ENCODE assay signal across 9 mouse cellular contexts in genomic region chr16:41745037-41745436, GRCm38 (mm10).
DNase-seq lines count a peak whose midpoint lies in the region; ATAC-seq and TF ChIP-seq lines count a peak whose summit lies in the region.
"Had no signal": no experiment of that assay in that cellular context is flagged by ENCODE, and none has a peak within 500 bp of the region (broad histone marks: within the 10 kb centered on the region; RNA-seq: fewer than 3 reads in every experiment).

No protein-coding gene starts in this region.

- H3K4me3 ChIP-seq in forebrain, embryonic 14.5 days (ENCODE audit: low read depth, low read length), result no peak overlapping the region
- no peak overlapping the region for H3K4me3 ChIP-seq in forebrain, embryonic 11.5 days (ENCODE audit: low read depth, low read length)
- H3K4me3 ChIP-seq in heart, adult 2 months, result no peak overlapping the region
- H3K4me3 ChIP-seq in neural tube, embryonic 13.5 days, result no peak overlapping the region
- H3K4me3 ChIP-seq: megakaryocyte, embryonic 14.5 days had no signal

- no peak for TF ChIP-seq POLR2A in heart, adult 2 months (IDR thresholded peaks at IDR 0.05; ENCODE audit: insufficient read depth, low read depth, low read length)

- TF ChIP-seq EP300 in heart, adult 2 months (IDR thresholded peaks at IDR 0.05; ENCODE audit: insufficient read depth, low read depth, low read length), result peak; percentile 60; the same call in 1 of the 2 replicates

- ATAC-seq in forebrain, embryonic 14.5 days, result peak; percentile 77
- ATAC-seq in forebrain, embryonic 11.5 days (replicated peaks; ENCODE audit: low FRiP score), result no peak
- peak; percentile 56; the same call in 1 of the 2 replicates for ATAC-seq in neural tube, embryonic 13.5 days (ENCODE audit: low read depth)

- H3K36me3 ChIP-seq in forebrain, embryonic 14.5 days (ENCODE audit: control insufficient read depth, insufficient read depth, low read length), result no peaks in the 10 kb centered on the region
- H3K36me3 ChIP-seq in forebrain, embryonic 11.5 days (ENCODE audit: control insufficient read depth, insufficient read depth, low read length), result no peaks in the 10 kb centered on the region
- H3K36me3 ChIP-seq in heart, adult 2 months (ENCODE audit: control insufficient read depth, insufficient read depth, low read length), result no peaks in the 10 kb centered on the region
- no peaks in the 10 kb centered on the region for H3K36me3 ChIP-seq in neural tube, embryonic 13.5 days

- WGBS in forebrain, embryonic 14.5 days, result 45% methylated on average over 4 of the region's 4 CpGs
- WGBS in forebrain, embryonic 11.5 days, result 92% methylated on average over 4 of the region's 4 CpGs
- WGBS in heart, adult 2 months, result 21% methylated on average over 4 of the region's 4 CpGs
- 53% methylated on average over 4 of the region's 4 CpGs for WGBS in neural tube, embryonic 13.5 days

- no peaks in the 10 kb centered on the region for H3K79me2 ChIP-seq in heart, adult 2 months (replicated peaks; ENCODE audit: control insufficient read depth, insufficient read depth, low read length)

- no peak for TF ChIP-seq CTCF in heart, adult 2 months (IDR thresholded peaks at IDR 0.05)

- H3K27ac ChIP-seq in forebrain, embryonic 14.5 days (ENCODE audit: low read depth, low read length), result no peak overlapping the region
- no peak overlapping the region for H3K27ac ChIP-seq in forebrain, embryonic 11.5 days (ENCODE audit: low read depth, low read length)
- no peak overlapping the region for H3K27ac ChIP-seq in heart, adult 2 months
- H3K27ac ChIP-seq in neural tube, embryonic 13.5 days (replicated peaks), result no peak overlapping the region

- H3K9me3 ChIP-seq in forebrain, embryonic 14.5 days (replicated peaks; ENCODE audit: control insufficient read depth, low read length), result no peaks in the 10 kb centered on the region
- H3K9me3 ChIP-seq in forebrain, embryonic 11.5 days (ENCODE audit: control insufficient read depth, low read length), result no peaks in the 10 kb centered on the region
- H3K9me3 ChIP-seq in neural tube, embryonic 13.5 days, result no peaks in the 10 kb centered on the region

- H3K4me2 ChIP-seq in forebrain, embryonic 14.5 days (ENCODE audit: low read length), result no peak overlapping the region
- no peak overlapping the region for H3K4me2 ChIP-seq in forebrain, embryonic 11.5 days (ENCODE audit: low read depth, low read length, severe bottlenecking)
- H3K4me2 ChIP-seq in neural tube, embryonic 13.5 days, result no peak overlapping the region

- H3K9ac ChIP-seq in forebrain, embryonic 14.5 days (ENCODE audit: low read length), result no peak overlapping the region
- H3K9ac ChIP-seq in forebrain, embryonic 11.5 days (ENCODE audit: low read length), result no peak overlapping the region
- H3K9ac ChIP-seq in heart, adult 2 months (ENCODE audit: low read depth, low read length), result no peak overlapping the region
- H3K9ac ChIP-seq in neural tube, embryonic 13.5 days, result no peak overlapping the region

- H3K27me3 ChIP-seq in forebrain, embryonic 14.5 days (replicated peaks; ENCODE audit: control insufficient read depth, insufficient read depth, low read length), result no peaks in the 10 kb centered on the region
- no peaks in the 10 kb centered on the region for H3K27me3 ChIP-seq in forebrain, embryonic 11.5 days (ENCODE audit: control insufficient read depth, insufficient read depth, low read length)
- no peaks in the 10 kb centered on the region for H3K27me3 ChIP-seq in heart, adult 2 months (ENCODE audit: control insufficient read depth, insufficient read depth, low read length)
- no peaks in the 10 kb centered on the region for H3K27me3 ChIP-seq in neural tube, embryonic 13.5 days
- H3K27me3 ChIP-seq: megakaryocyte, embryonic 14.5 days had no signal

- no peaks in the 10 kb centered on the region for H3K4me1 ChIP-seq in forebrain, embryonic 14.5 days (ENCODE audit: control insufficient read depth, insufficient read depth, low read length)
- H3K4me1 ChIP-seq in forebrain, embryonic 11.5 days (replicated peaks; ENCODE audit: control insufficient read depth, insufficient read depth, low read length), result peaks cover 4% of the 10 kb centered on the region; the same call in 1 of the 2 replicates
- no peaks in the 10 kb centered on the region for H3K4me1 ChIP-seq in heart, adult 2 months (ENCODE audit: control insufficient read depth, insufficient read depth, low read length)
- H3K4me1 ChIP-seq in neural tube, embryonic 13.5 days (replicated peaks), result peaks cover 11% of the 10 kb centered on the region; the same call in 1 of the 2 replicates
- H3K4me1 ChIP-seq: megakaryocyte, embryonic 14.5 days had no signal

- intact Hi-C loops in heart, adult 2 months (cut with DNase I), result no loop called here

- DNase-seq in forebrain, embryonic 14.5 days (ENCODE audit: low spot score), result peak; percentile 69
- DNase-seq in forebrain, embryonic 11.5 days (ENCODE audit: low spot score), result no peak
- peak; percentile 94 for DNase-seq in cerebellum, adult 11 months
- peak; percentile 62 to 78 for DNase-seq in heart, adult 2 months
- peak; percentile 41 for DNase-seq in kidney, postnatal 10 days
- no peak for DNase-seq in natural killer cell, adult 2 months (ENCODE audit: low spot score in 2 of 2)
- DNase-seq in yolk sac, embryonic 10.5 days (ENCODE audit: low spot score), result no peak

Comparison
In these comparisons a context has a peak if more than half of its experiments do, and no peak if none do; other contexts are left out.
1. DNase-seq: peak in forebrain, embryonic 14.5 days (single experiment), cerebellum, adult 11 months (single experiment), heart, adult 2 months (2 of 2) and kidney, postnatal 10 days (single experiment); none in forebrain, embryonic 11.5 days (single experiment), natural killer cell, adult 2 months (0 of 2) and yolk sac, embryonic 10.5 days (single experiment).